Comparison of ENCODE assay signal across 11 mouse cellular contexts in the genomic region with DNA sequence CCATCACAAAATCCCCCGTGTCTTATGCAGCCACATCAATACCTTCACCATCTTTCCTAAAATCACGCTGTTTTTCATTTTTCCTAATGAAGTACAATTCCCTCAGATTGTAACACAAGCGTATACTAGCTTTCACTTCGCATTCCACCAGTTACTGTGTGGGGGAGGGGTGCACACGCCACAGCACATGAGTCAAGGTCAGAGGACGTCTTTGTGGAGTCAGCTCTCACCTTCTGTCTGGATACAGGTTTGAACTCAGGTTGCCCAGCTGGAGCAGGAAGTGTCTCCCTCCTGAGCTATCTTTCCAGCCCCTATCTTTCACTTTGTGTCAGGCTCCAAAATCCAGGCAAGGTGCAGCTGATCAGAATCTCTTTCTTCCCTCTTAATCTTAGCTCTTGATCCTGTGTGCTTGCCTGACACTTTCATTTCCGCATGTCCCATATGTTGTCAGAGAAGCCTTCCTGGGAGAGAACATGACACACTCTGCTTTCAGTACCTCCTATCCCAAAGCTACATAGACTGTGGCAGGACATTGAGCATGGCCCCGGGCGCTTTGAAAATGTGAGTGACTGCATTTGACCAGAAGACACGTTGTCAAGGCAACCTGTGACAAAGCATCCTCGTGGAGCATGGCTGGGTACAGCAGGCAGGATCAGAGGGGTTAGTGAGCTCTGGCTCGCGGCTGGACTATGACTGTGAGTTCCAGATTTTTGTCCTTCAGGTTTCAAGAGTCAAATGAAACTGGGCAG. TPM values are rescaled to one million over a fixed set of nuclear protein-coding genes. Genes with fewer than 3 reads are reported as not detected.
DNase-seq lines count a peak whose midpoint lies in the region; ATAC-seq and TF ChIP-seq lines count a peak whose summit lies in the region.
"Had no signal": no experiment of that assay in that cellular context is flagged by ENCODE, and none has a peak within 500 bp of the region (broad histone marks: within the 10 kb centered on the region; RNA-seq: fewer than 3 reads in every experiment).

No protein-coding gene starts in this region.

- no peaks in the 10 kb centered on the region for H3K9me3 ChIP-seq in E14TG2a.4 (ENCODE audit: low read length)
- H3K9me3 ChIP-seq in forebrain, embryonic 13.5 days (replicated peaks) = peaks cover 10% of the 10 kb centered on the region

- 40% methylated on average over 13 of the region's 13 CpGs for WGBS in forebrain, embryonic 13.5 days

- peak; percentile 21 for DNase-seq in adrenal gland, adult 2 months
- no peak for DNase-seq in adrenal gland, postnatal 25 days
- peak; percentile 52 for DNase-seq in mesoderm, embryonic 11.5 days (ENCODE audit: low read depth, low spot score)
- no peak for DNase-seq in gastrocnemius, adult 2 months
- DNase-seq in layer of hippocampus, postnatal 10 days (ENCODE audit: low spot score in 2 of 2) = no peak
- DNase-seq in thymus, postnatal 4 days = no peak
- DNase-seq: heart, adult 2 months; kidney, adult 9 months; lung, postnatal 14 days had no signal

- H3K9ac ChIP-seq in forebrain, embryonic 13.5 days = no peak overlapping the region

- no peak overlapping the region for H3K4me2 ChIP-seq in forebrain, embryonic 13.5 days

- no peak for TF ChIP-seq CTCF in E14TG2a.4 (conservative IDR thresholded peaks at IDR 0.05; ENCODE audit: low read length)
- no peak for TF ChIP-seq CTCF in gastrocnemius, adult 2 months (IDR thresholded peaks at IDR 0.05)

- no peak overlapping the region for H3K27ac ChIP-seq in forebrain, embryonic 13.5 days
- H3K27ac ChIP-seq in gastrocnemius, adult 2 months = no peak overlapping the region
- H3K27ac ChIP-seq: heart, adult 2 months had no signal

- ATAC-seq in forebrain, embryonic 13.5 days = peak; percentile 77

- H3K27me3 ChIP-seq in E14TG2a.4 (ENCODE audit: insufficient read depth, low read length) = no peaks in the 10 kb centered on the region
- no peaks in the 10 kb centered on the region for H3K27me3 ChIP-seq in forebrain, embryonic 13.5 days

- H3K36me3 ChIP-seq in E14TG2a.4 (ENCODE audit: insufficient read depth, low read length) = peaks cover 77% of the 10 kb centered on the region
- H3K36me3 ChIP-seq in forebrain, embryonic 13.5 days (ENCODE audit: poor library complexity, severe bottlenecking) = no peaks in the 10 kb centered on the region

- H3K4me3 ChIP-seq in E14TG2a.4 (replicated peaks; ENCODE audit: low read length) = 0 out of 2 replicates have a peak overlapping the region, but pooled peaks have one; percentile 11
- H3K4me3 ChIP-seq in forebrain, embryonic 13.5 days = no peak overlapping the region
- no peak overlapping the region for H3K4me3 ChIP-seq in gastrocnemius, adult 2 months
- H3K4me3 ChIP-seq: heart, adult 2 months had no signal

- intact Hi-C loops in gastrocnemius, adult 2 months (cut with DNase I) = no loop called here

- peaks cover 70% of the 10 kb centered on the region for H3K4me1 ChIP-seq in E14TG2a.4 (replicated peaks; ENCODE audit: low read depth, low read length)
- H3K4me1 ChIP-seq in forebrain, embryonic 13.5 days = peaks cover 22% of the 10 kb centered on the region

RNA-seq across cellular contexts. Expression of a gene that starts 33.9 kb away (rescaled TPM):
- total RNA-seq in adrenal gland, adult 2 months (2021) = 10 to 100 TPM; 17.9 to 39.7 TPM
- 32.5 and 37.6 TPM in 2 replicates for polyA plus RNA-seq in adrenal gland, adult 2 months (2012; rRNA removed)
- total RNA-seq in adrenal gland, postnatal 25 days (2021) = 19.8 and 20.7 TPM in 2 replicates
- 6.1 and 9.8 TPM in 2 replicates for polyA plus RNA-seq in forebrain, embryonic 13.5 days (2015; fragmentation: Nextera tagmentation; extraction: Ambion mirVana)
- 10 to 100 TPM; 12.3 to 21.8 TPM for total RNA-seq in gastrocnemius, adult 2 months (2021)
- total RNA-seq in layer of hippocampus, postnatal 10 days (2021) = 10 to 100 TPM; 17.1 to 18.2 TPM

RNA-seq across cellular contexts. Expression of a gene that starts 50.6 kb away (rescaled TPM):
- 1 to 10 TPM in 1 of 2 experiments, under 1 TPM in 1; 0.26 to 1.6 TPM for total RNA-seq in adrenal gland, adult 2 months (2021)
- polyA plus RNA-seq in adrenal gland, adult 2 months (2012; rRNA removed) = 0.59 and 2.6 TPM in 2 replicates
- total RNA-seq in adrenal gland, postnatal 25 days (2021) = 0.46 TPM in 1 of 2 replicates, not detected in the other
- polyA plus RNA-seq in forebrain, embryonic 13.5 days (2015; fragmentation: Nextera tagmentation; extraction: Ambion mirVana) = 5.2 and 5.3 TPM in 2 replicates
- total RNA-seq in gastrocnemius, adult 2 months (2021) = under 1 TPM in 1 of 2 experiments, not detected in 1; 0.25 TPM
- 1 to 10 TPM; 2.1 to 2.5 TPM for total RNA-seq in layer of hippocampus, postnatal 10 days (2021)

Comparison
In these comparisons a context has a peak if more than half of its experiments do, and no peak if none do; other contexts are left out.
1. DNase-seq: peak in adrenal gland, adult 2 months (single experiment) and mesoderm, embryonic 11.5 days (single experiment); none in adrenal gland, postnatal 25 days (single experiment), gastrocnemius, adult 2 months (single experiment), layer of hippocampus, postnatal 10 days (0 of 2) and thymus, postnatal 4 days (single experiment).